Mouse (Mus musculus): ENCODE results near the gene Nos1ap. TPM values are rescaled to one million over a fixed set of nuclear protein-coding genes. Genes with fewer than 3 reads are reported as not detected.

Nos1ap gene
- polyA plus RNA-seq, 1 experiment from 2014 or later: 17.2 TPM

DNA sequence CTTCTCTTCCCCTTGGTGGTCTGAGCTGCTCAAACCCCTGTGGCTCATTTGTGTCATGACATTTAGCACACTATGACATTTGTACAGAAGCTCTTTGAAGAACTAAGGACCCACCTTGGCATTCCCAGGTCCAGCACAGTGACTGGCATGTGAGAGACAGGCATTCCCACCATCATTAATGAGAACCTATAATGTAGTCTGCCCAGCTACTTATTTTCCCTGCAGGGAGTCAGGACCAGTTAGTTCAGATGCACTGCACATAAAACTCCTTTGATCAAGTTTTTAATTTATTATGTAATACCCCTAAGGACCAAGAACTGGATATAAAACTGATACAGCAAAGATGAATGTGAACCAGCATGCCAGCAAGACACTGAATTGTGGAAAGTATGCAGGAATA lies 238.6 kb downstream of the Nos1ap start:
- H3K4me2 ChIP-seq (replicated peaks; ENCODE audit: low read depth, low read length): no peak overlapping the region
- H3K27ac ChIP-seq (ENCODE audit: low read length): no peak overlapping the region
- H3K36me3 ChIP-seq (ENCODE audit: control insufficient read depth, insufficient read depth, low read length): no peaks in the 10 kb centered on the region
- no peaks in the 10 kb centered on the region for H3K9me3 ChIP-seq (ENCODE audit: control insufficient read depth, low read depth, low read length)
- ATAC-seq (ENCODE audit: insufficient number of reproducible peaks, insufficient read depth, low FRiP score, low read depth): no peak
- no peaks in the 10 kb centered on the region for H3K27me3 ChIP-seq (ENCODE audit: control insufficient read depth, insufficient read depth, low read length)
- no peaks in the 10 kb centered on the region for H3K4me1 ChIP-seq (ENCODE audit: control insufficient read depth, insufficient read depth, low read length)
- no peak overlapping the region for H3K9ac ChIP-seq (replicated peaks; ENCODE audit: low read depth, low read length)
- no peak overlapping the region for H3K4me3 ChIP-seq (ENCODE audit: low read depth, low read length)

DNA sequence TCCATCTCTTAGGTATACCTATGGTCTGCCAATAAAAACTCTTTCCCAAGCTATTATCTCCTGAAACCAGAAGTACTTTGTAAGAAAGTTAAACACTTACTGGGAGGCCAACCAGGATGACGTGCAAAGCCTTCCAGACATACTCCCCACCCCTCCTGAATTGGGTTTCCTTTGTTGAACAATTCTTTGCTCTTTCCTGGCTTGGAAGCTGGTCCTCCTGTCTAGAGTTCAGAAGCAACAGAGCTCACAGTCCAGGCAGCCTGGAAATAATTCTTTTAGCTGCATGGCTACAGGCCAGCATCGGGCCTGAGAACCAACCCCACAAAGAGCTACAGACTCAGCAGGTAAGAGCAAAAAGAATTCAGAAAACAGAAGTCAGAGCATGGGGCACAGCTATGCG lies 243.4 kb downstream of the Nos1ap start:
- Histone ChIP-seq H3K9me3 (ENCODE audit: control insufficient read depth, low read depth, low read length) (no peaks in the 10 kb centered on the region), H3K36me3 (ENCODE audit: control insufficient read depth, insufficient read depth, low read length) (no peaks in the 10 kb centered on the region), H3K4me1 (ENCODE audit: control insufficient read depth, insufficient read depth, low read length) (no peaks in the 10 kb centered on the region), H3K4me2 (replicated peaks; ENCODE audit: low read depth, low read length) (no peak overlapping the region), H3K27me3 (ENCODE audit: control insufficient read depth, insufficient read depth, low read length) (no peaks in the 10 kb centered on the region), H3K27ac (ENCODE audit: low read length) (no peak overlapping the region), H3K9ac (replicated peaks; ENCODE audit: low read depth, low read length) (no peak overlapping the region), H3K4me3 (ENCODE audit: low read depth, low read length) (no peak overlapping the region)
- 62% methylated on average over 3 of the region's 3 CpGs for WGBS
- no peak; the same call in 1 of the 2 replicates for ATAC-seq (ENCODE audit: insufficient number of reproducible peaks, insufficient read depth, low FRiP score, low read depth)

DNA sequence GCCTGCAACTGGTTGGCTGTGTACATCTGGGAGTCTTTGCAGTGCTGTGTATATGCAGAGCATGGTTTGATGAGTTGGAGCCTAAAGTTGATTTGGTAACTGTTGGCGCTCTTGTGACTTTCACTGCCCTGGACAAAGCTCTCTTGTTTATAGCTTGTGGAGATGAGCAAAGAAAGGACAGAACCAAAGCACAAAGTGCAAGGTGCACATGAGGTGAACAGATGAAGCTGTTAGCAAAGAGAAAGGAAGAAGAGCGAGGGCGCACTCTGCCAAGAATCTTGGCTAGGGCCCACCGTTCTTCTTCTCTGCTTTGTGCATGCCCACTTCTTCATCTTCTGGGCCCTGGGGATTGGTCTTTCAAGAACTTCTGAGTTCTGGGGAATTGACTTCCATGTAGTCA lies 245.8 kb downstream of the Nos1ap start:
- no peak overlapping the region for H3K4me3 ChIP-seq (ENCODE audit: low read depth, low read length)
- H3K9me3 ChIP-seq (ENCODE audit: control insufficient read depth, low read depth, low read length): no peaks in the 10 kb centered on the region
- no peak overlapping the region for H3K9ac ChIP-seq (replicated peaks; ENCODE audit: low read depth, low read length)
- H3K4me2 ChIP-seq (replicated peaks; ENCODE audit: low read depth, low read length): no peak overlapping the region
- H3K36me3 ChIP-seq (ENCODE audit: control insufficient read depth, insufficient read depth, low read length): no peaks in the 10 kb centered on the region
- ATAC-seq (ENCODE audit: insufficient number of reproducible peaks, insufficient read depth, low FRiP score, low read depth): no peak
- H3K27ac ChIP-seq (ENCODE audit: low read length): no peak overlapping the region
- no peaks in the 10 kb centered on the region for H3K4me1 ChIP-seq (ENCODE audit: control insufficient read depth, insufficient read depth, low read length)
- H3K27me3 ChIP-seq (ENCODE audit: control insufficient read depth, insufficient read depth, low read length): no peaks in the 10 kb centered on the region
- over 99% methylated on average over 4 of the region's 4 CpGs for WGBS

DNA sequence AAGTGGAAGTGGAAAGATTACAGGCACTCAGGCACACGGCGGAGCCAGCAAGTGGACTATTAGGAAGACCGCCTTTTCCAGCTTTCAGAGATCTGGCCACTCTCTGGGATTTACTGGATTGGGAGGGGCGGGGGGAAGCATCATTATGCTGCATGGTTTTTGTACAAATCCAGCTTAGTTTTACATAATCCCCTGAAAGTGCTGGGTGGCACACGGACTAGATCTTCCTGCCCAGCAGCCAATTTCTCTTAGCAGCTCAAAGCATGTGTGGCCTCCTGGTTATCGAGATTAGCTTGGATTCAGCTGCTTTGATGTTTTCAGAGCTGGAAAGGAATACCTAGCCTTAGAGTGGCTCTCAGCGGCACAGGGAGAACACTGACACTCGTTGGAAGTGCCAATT lies 246.6 kb downstream of the Nos1ap start:
- Histone ChIP-seq H3K4me1 (ENCODE audit: control insufficient read depth, insufficient read depth, low read length) (no peaks in the 10 kb centered on the region), H3K4me3 (ENCODE audit: low read depth, low read length) (no peak overlapping the region), H3K27ac (ENCODE audit: low read length) (no peak overlapping the region), H3K36me3 (ENCODE audit: control insufficient read depth, insufficient read depth, low read length) (no peaks in the 10 kb centered on the region), H3K9ac (replicated peaks; ENCODE audit: low read depth, low read length) (no peak overlapping the region), H3K9me3 (ENCODE audit: control insufficient read depth, low read depth, low read length) (no peaks in the 10 kb centered on the region), H3K4me2 (replicated peaks; ENCODE audit: low read depth, low read length) (no peak overlapping the region), H3K27me3 (ENCODE audit: control insufficient read depth, insufficient read depth, low read length) (no peaks in the 10 kb centered on the region)
- no peak for ATAC-seq (ENCODE audit: insufficient number of reproducible peaks, insufficient read depth, low FRiP score, low read depth)
- WGBS: 85% methylated on average over 8 of the region's 8 CpGs

DNA sequence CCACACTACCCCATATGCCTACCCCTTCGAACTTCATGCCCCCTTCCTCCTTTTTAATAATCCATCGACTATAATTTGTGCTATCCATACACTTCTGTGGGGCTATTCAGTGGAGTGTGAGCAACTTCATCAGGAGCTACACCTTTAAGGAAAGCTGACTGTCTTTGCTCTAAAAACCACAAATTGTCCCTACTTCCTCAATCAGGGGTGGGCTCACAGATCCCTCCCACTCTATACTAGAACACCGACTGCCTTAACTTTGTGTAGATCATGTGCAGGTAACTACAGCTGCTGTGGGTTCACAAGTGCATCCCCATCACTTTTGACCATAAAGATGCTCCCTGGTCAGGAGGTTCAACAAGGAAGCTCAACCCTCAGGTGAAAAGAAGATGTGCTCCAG lies 249.7 kb downstream of the Nos1ap start:
- ATAC-seq (ENCODE audit: insufficient number of reproducible peaks, insufficient read depth, low FRiP score, low read depth): no peak
- WGBS: 87% methylated on average over 3 of the region's 3 CpGs
- H3K36me3 ChIP-seq (ENCODE audit: control insufficient read depth, insufficient read depth, low read length): no peaks in the 10 kb centered on the region
- H3K4me3 ChIP-seq (ENCODE audit: low read depth, low read length): no peak overlapping the region
- H3K9ac ChIP-seq (replicated peaks; ENCODE audit: low read depth, low read length): no peak overlapping the region
- no peaks in the 10 kb centered on the region for H3K9me3 ChIP-seq (ENCODE audit: control insufficient read depth, low read depth, low read length)
- H3K4me2 ChIP-seq (replicated peaks; ENCODE audit: low read depth, low read length): no peak overlapping the region
- no peaks in the 10 kb centered on the region for H3K4me1 ChIP-seq (ENCODE audit: control insufficient read depth, insufficient read depth, low read length)
- no peaks in the 10 kb centered on the region for H3K27me3 ChIP-seq (ENCODE audit: control insufficient read depth, insufficient read depth, low read length)
- H3K27ac ChIP-seq (ENCODE audit: low read length): no peak overlapping the region

DNA sequence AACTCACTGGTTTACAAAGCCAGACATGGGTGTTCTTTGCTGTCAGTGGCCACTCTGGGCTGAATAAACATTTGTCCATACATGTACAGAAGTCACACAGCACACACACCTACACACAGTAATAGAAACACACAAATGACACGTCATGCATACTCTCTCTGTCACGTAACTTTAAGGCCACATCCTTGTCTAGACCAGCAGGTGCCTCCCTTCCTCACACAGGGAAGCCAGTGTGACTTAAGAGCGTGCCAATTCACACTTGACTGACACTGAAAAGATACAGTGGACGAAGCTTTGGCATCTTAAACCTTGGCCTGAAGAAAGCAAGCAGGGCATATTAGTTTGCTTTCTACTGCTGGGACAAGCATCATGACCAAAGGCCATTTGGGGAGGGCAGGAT lies 256.9 kb downstream of the Nos1ap start:
- no peak for ATAC-seq (ENCODE audit: insufficient number of reproducible peaks, insufficient read depth, low FRiP score, low read depth)
- no peak overlapping the region for H3K4me2 ChIP-seq (replicated peaks; ENCODE audit: low read depth, low read length)
- 82% methylated on average over 4 of the region's 4 CpGs for WGBS
- no peaks in the 10 kb centered on the region for H3K27me3 ChIP-seq (ENCODE audit: control insufficient read depth, insufficient read depth, low read length)
- H3K36me3 ChIP-seq (ENCODE audit: control insufficient read depth, insufficient read depth, low read length): no peaks in the 10 kb centered on the region; the same call in 1 of the 2 replicates
- no peaks in the 10 kb centered on the region for H3K9me3 ChIP-seq (ENCODE audit: control insufficient read depth, low read depth, low read length)
- no peak overlapping the region for H3K9ac ChIP-seq (replicated peaks; ENCODE audit: low read depth, low read length)
- H3K4me3 ChIP-seq (ENCODE audit: low read depth, low read length): no peak overlapping the region
- no peak overlapping the region for H3K27ac ChIP-seq (ENCODE audit: low read length)
- H3K4me1 ChIP-seq (ENCODE audit: control insufficient read depth, insufficient read depth, low read length): no peaks in the 10 kb centered on the region

DNA sequence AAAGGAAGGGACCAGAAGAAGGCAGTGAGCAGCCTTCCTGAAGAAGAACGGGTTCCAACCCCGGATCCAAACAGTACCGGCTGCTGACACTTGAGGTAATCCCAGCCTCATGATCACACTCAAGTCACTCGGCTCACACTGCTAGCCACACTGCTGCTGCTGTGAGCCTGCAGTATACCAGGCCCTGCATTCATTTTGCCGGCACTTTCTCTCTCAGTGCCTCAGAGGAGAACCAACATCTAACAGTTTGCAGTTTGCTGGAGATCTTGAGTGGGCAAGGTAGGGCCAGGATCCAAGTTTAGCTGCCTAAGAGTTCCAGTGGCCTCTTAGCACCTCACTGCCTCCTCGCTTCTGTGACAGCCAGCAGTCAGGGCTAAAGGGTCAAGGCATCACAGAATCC lies 257.7 kb downstream of the Nos1ap start:
- H3K27ac ChIP-seq (ENCODE audit: low read length): no peak overlapping the region
- H3K27me3 ChIP-seq (ENCODE audit: control insufficient read depth, insufficient read depth, low read length): no peaks in the 10 kb centered on the region
- no peaks in the 10 kb centered on the region for H3K9me3 ChIP-seq (ENCODE audit: control insufficient read depth, low read depth, low read length)
- H3K9ac ChIP-seq (replicated peaks; ENCODE audit: low read depth, low read length): no peak overlapping the region
- WGBS: 63% methylated on average over 6 of the region's 6 CpGs
- H3K4me1 ChIP-seq (ENCODE audit: control insufficient read depth, insufficient read depth, low read length): no peaks in the 10 kb centered on the region
- no peak overlapping the region for H3K4me3 ChIP-seq (ENCODE audit: low read depth, low read length)
- no peaks in the 10 kb centered on the region; the same call in 1 of the 2 replicates for H3K36me3 ChIP-seq (ENCODE audit: control insufficient read depth, insufficient read depth, low read length)
- no peak overlapping the region for H3K4me2 ChIP-seq (replicated peaks; ENCODE audit: low read depth, low read length)
- ATAC-seq (ENCODE audit: insufficient number of reproducible peaks, insufficient read depth, low FRiP score, low read depth): no peak

DNA sequence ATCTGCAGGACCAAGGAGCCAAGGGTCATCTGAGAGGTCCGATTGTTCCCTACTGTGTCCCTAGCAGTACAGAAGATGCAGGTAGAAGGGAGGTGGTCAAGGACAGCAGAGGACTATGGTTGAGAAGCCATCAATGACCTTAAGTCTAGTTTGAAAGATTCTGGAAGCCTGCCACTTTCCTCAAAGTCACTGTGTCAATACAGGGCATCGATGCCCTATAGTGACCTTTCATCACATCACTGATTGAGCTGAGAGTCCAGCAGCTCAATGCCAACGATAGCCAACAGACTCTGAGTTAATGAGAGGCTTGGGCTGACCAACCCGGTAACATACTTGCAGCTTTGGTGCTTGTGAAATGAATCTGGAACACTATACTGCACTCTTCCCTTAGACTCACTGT lies 264.4 kb downstream of the Nos1ap start:
- no peak overlapping the region for H3K27ac ChIP-seq (ENCODE audit: low read length)
- H3K36me3 ChIP-seq (ENCODE audit: control insufficient read depth, insufficient read depth, low read length): no peaks in the 10 kb centered on the region; the same call in 1 of the 2 replicates
- no peak overlapping the region for H3K4me2 ChIP-seq (replicated peaks; ENCODE audit: low read depth, low read length)
- no peak overlapping the region for H3K4me3 ChIP-seq (ENCODE audit: low read depth, low read length)
- no peak for ATAC-seq (ENCODE audit: insufficient number of reproducible peaks, insufficient read depth, low FRiP score, low read depth)
- WGBS: 74% methylated on average over 4 of the region's 4 CpGs
- no peaks in the 10 kb centered on the region for H3K27me3 ChIP-seq (ENCODE audit: control insufficient read depth, insufficient read depth, low read length)
- no peak overlapping the region for H3K9ac ChIP-seq (replicated peaks; ENCODE audit: low read depth, low read length)
- no peaks in the 10 kb centered on the region for H3K9me3 ChIP-seq (ENCODE audit: control insufficient read depth, low read depth, low read length)
- no peaks in the 10 kb centered on the region for H3K4me1 ChIP-seq (ENCODE audit: control insufficient read depth, insufficient read depth, low read length)

DNA sequence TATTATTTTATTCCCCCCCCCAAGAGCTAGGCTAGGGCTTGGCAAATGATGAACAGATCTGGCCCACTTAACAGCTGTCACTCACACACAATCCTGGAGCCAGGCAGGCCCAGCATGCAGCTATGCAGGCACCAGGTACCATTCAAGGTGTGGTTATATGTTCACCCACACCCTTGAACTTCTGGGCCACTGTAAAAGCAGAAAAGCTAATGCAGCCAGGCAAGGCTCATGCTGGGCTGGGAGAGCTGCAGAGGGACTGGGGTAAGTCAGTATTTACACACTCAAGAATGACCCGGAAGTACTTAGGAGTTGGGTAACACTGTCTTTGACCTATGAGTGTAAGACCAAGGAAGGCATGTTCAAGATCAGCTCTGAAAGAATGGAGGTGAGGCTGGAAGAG lies 265.3 kb downstream of the Nos1ap start:
- Histone ChIP-seq H3K4me2 (replicated peaks; ENCODE audit: low read depth, low read length) (no peak overlapping the region), H3K27ac (ENCODE audit: low read length) (no peak overlapping the region), H3K27me3 (ENCODE audit: control insufficient read depth, insufficient read depth, low read length) (no peaks in the 10 kb centered on the region), H3K9ac (replicated peaks; ENCODE audit: low read depth, low read length) (no peak overlapping the region), H3K36me3 (ENCODE audit: control insufficient read depth, insufficient read depth, low read length) (no peaks in the 10 kb centered on the region; the same call in 1 of the 2 replicates), H3K9me3 (ENCODE audit: control insufficient read depth, low read depth, low read length) (no peaks in the 10 kb centered on the region), H3K4me3 (ENCODE audit: low read depth, low read length) (no peak overlapping the region), H3K4me1 (ENCODE audit: control insufficient read depth, insufficient read depth, low read length) (no peaks in the 10 kb centered on the region)
- no peak for ATAC-seq (ENCODE audit: insufficient number of reproducible peaks, insufficient read depth, low FRiP score, low read depth)
- WGBS: 82% methylated on average over 1 of the region's 1 CpGs

Measured in stomach, embryonic 14.5 days (tissue).